Mouse (Mus musculus) gastrocnemius, postnatal 4 days (tissue): ENCODE measurements around the gene Gdf3. TPM values are rescaled to one million over a fixed set of nuclear protein-coding genes. Genes with fewer than 3 reads are reported as not detected.
"Not testable (repeated sequence)": the region's sequence is repeated elsewhere in the genome, so short reads cannot be mapped to it uniquely, and the experiment has no call there.

Experiments used
- DNase-seq, 2 experiments: peaks; one replicate each; pipeline ENCODE4 v3.0.0; 2021 to 2022; ENCODE audit warnings: low spot score in 2 of 2, mixed read lengths in 2 of 2
- long read RNA-seq, 2 experiments: library from polyadenylated mRNA; stranded (forward); transcript quantifications; one replicate each; pipeline ENCODE4 v2.0.0; 2021
- total RNA-seq, 2 experiments: library from RNA; stranded (reverse); gene quantifications; 2 replicates each; pipeline ENCODE4 v1.2.3; 2021

The Gdf3 gene
- total RNA-seq: not detected
- long read RNA-seq, experiment 1: 0 reads
- long read RNA-seq, experiment 2: 0 reads

- DNase-seq: no peak
These were observed at the start of gene Gdf3 for GRCm38 (mm10) chr6:122609771-122610170. Gene Gdf3, minus strand, starts transcription at chr6:122610087.

- DNase-seq: no peak
These were observed 49.7 kb upstream of the Gdf3 start for GRCm38 (mm10) chr6:122659567-122659966.

- DNase-seq: no peak
These were observed 47.7 kb upstream of the Gdf3 start for GRCm38 (mm10) chr6:122657630-122658029.

- no peak for DNase-seq
These were observed 44.4 kb upstream of the Gdf3 start for GRCm38 (mm10) chr6:122654301-122654700.

GRCm38 (mm10) chr6:122650398-122650980, 40.6 kb upstream of the Gdf3 start:
- DNase-seq: no peak

- DNase-seq: no peak
These were observed 40.0 kb upstream of the Gdf3 start for GRCm38 (mm10) chr6:122649903-122650302.

- DNase-seq: not testable (repeated sequence)
These were observed 34.3 kb upstream of the Gdf3 start for GRCm38 (mm10) chr6:122644196-122644595.

- DNase-seq: not testable (repeated sequence)
These were observed 27.7 kb upstream of the Gdf3 start for GRCm38 (mm10) chr6:122637566-122637965.

- no peak for DNase-seq
These were observed 26.8 kb upstream of the Gdf3 start for GRCm38 (mm10) chr6:122636666-122637065.

GRCm38 (mm10) chr6:122635315-122635714, 25.4 kb upstream of the Gdf3 start:
- DNase-seq: no peak

- no peak for DNase-seq
These were observed 23.5 kb upstream of the Gdf3 start for GRCm38 (mm10) chr6:122633411-122633810.

GRCm38 (mm10) chr6:122627469-122628108, 17.7 kb upstream of the Gdf3 start:
- DNase-seq: no peak

GRCm38 (mm10) chr6:122626110-122626509, 16.2 kb upstream of the Gdf3 start, which contains the start of gene Dppa3:
Gene Dppa3, plus strand, starts transcription at chr6:122626410.
- no peak for DNase-seq

GRCm38 (mm10) chr6:122625156-122625555, 15.3 kb upstream of the Gdf3 start:
- DNase-seq: no peak

GRCm38 (mm10) chr6:122624480-122624879, 14.6 kb upstream of the Gdf3 start:
- DNase-seq: no peak

- no peak for DNase-seq
These were observed 11.2 kb upstream of the Gdf3 start for GRCm38 (mm10) chr6:122621066-122621465.

- no peak for DNase-seq
These were observed 6.1 kb upstream of the Gdf3 start for GRCm38 (mm10) chr6:122616022-122616421.

- no peak for DNase-seq
These were observed 4.2 kb upstream of the Gdf3 start for GRCm38 (mm10) chr6:122614047-122614446.

- DNase-seq: no peak
These were observed 2.5 kb upstream of the Gdf3 start for GRCm38 (mm10) chr6:122612426-122612825.

- DNase-seq: no peak
These were observed 534 bp downstream of the Gdf3 start for GRCm38 (mm10) chr6:122609377-122609728.

GRCm38 (mm10) chr6:122608434-122609376, 1.2 kb downstream of the Gdf3 start:
- no peak for DNase-seq

- no peak for DNase-seq
These were observed 2.2 kb downstream of the Gdf3 start for GRCm38 (mm10) chr6:122607700-122608099.
